Mouse (Mus musculus) forebrain, embryonic 11.5 days (tissue): Measurements from ENCODE around the gene Vezt. TPM values are rescaled to one million over a fixed set of nuclear protein-coding genes. Genes with fewer than 3 reads are reported as not detected.

Source experiments
- ATAC-seq: fragments of 200-750 bp; cut with Nextera tagmentation; replicated peaks from 2 replicates; pipeline ENCODE4 v1.8.0; 2017; ENCODE audit warnings: moderate TSS enrichment; ENCODE audit not compliant: low FRiP score
- DNase-seq: peaks from one replicate; pipeline ENCODE4 v3.0.0-alpha.2; 2017; ENCODE audit warnings: low spot score
- H3K27ac ChIP-seq: fragments of 300-500 bp; sonication (generic); 2 replicates; pipeline ENCODE4 v1.5.1; 2014; ENCODE audit warnings: low read depth, low read length
- H3K27me3 ChIP-seq: fragments of 300-500 bp; sonication (generic); 2 replicates; pipeline ENCODE4 v1.6.1; 2014; ENCODE audit warnings: mild to moderate bottlenecking, low read length, mixed read lengths; ENCODE audit not compliant: control insufficient read depth, insufficient read depth
- H3K36me3 ChIP-seq: fragments of 300-500 bp; sonication (generic); 2 replicates; pipeline ENCODE4 v1.6.1; 2014; ENCODE audit warnings: mild to moderate bottlenecking, low read length, moderate library complexity, mixed read lengths; ENCODE audit not compliant: control insufficient read depth, insufficient read depth
- H3K4me1 ChIP-seq: fragments of 300-500 bp; sonication (generic); replicated peaks from 2 replicates; pipeline ENCODE4 v1.6.1; 2014; ENCODE audit warnings: low read length, mixed read lengths; ENCODE audit not compliant: control insufficient read depth, insufficient read depth
- H3K4me2 ChIP-seq: fragments of 300-500 bp; sonication (generic); 2 replicates; pipeline ENCODE4 v1.6.1; 2014; ENCODE audit warnings: low read depth, mild to moderate bottlenecking, low read length, moderate library complexity, mixed read lengths; ENCODE audit not compliant: severe bottlenecking
- H3K4me3 ChIP-seq: fragments of 300-500 bp; sonication (generic); 2 replicates; pipeline ENCODE4 v1.5.1; 2014; ENCODE audit warnings: low read depth, low read length
- H3K9ac ChIP-seq: fragments of 300-500 bp; sonication (generic); 2 replicates; pipeline ENCODE4 v1.6.1; 2014; ENCODE audit warnings: low read length
- H3K9me3 ChIP-seq: fragments of 300-500 bp; sonication (generic); 2 replicates; pipeline ENCODE4 v1.6.1; 2016; ENCODE audit warnings: low read length, mixed read lengths; ENCODE audit not compliant: control insufficient read depth
- WGBS: fragments of 180-500 bp; shearing (Covaris S2); extraction: QIAGEN DNeasy Blood & Tissue Kit; methylation state at CpG from one replicate; pipeline ENCODE4 v1.1.7; 2014; 5-methylcytosine and 5-hydroxymethylcytosine counted together
- polyA plus RNA-seq: library from polyadenylated mRNA; unstranded; fragments of >200 nt; fragmentation: Nextera tagmentation; extraction: Ambion mirVana; gene quantifications from 2 replicates; pipeline ENCODE4 v1.2.1, GENCODE M21; 2014

The Vezt gene
- polyA plus RNA-seq, 1 experiment from 2014 or later = 46.6 TPM

DNA sequence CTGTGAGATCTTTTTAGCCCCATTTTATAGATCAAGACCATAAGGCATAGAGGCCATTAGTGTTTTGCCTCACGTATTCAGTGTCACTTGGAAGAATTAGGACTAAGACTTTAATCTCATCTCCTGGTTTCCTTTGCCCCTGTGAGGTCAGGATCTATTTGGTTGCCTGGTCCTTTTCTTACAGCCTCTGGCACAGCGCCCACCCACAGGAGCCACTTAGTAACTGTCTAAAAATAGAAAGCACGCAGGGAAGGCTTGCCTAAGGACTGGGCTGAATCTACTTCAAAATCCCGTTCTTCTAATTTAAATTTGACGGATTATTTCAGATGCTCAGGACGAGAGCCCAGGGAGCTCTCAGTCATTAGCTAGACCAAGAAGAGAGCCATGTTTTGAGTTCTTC lies 116.9 kb downstream of the Vezt start:
- Histone ChIP-seq H3K9ac (no peak overlapping the region), H3K9me3 (no peaks in the 10 kb centered on the region), H3K4me3 (no peak overlapping the region), H3K27ac (no peak overlapping the region), H3K36me3 (no peaks in the 10 kb centered on the region), H3K27me3 (no peaks in the 10 kb centered on the region), H3K4me2 (no peak overlapping the region), H3K4me1 (peaks cover 6% of the 10 kb centered on the region; the same call in 1 of the 2 replicates)
- DNase-seq (no peak), ATAC-seq (no peak)
- WGBS = 70% methylated on average over 6 of the region's 6 CpGs

DNA sequence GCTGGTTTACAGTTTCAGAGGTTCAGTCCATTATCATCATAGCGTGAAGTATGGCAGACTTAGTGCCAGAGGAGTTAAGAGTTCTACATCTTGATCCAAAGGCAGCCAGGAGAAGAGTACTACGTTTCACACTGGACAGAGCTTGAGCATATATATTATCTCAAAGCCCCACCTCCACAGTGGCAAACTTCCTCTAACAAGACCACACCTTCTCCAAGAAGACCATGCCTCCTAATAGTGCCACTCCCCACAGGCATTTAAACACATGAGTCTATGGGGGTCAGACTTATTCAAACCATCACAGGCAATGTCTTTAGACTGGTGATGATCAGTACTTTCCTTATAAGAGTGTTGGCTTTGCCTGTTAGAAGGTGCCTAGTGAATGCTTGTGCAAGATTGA lies 117.5 kb downstream of the Vezt start:
- no peak overlapping the region for H3K4me2 ChIP-seq
- WGBS = 84% methylated on average over 2 of the region's 2 CpGs

GRCm38 (mm10) chr10:93916778-93917177 lies 118.8 kb downstream of the Vezt start:
- H3K4me2 ChIP-seq = no peak overlapping the region
- no peaks in the 10 kb centered on the region for H3K27me3 ChIP-seq
- H3K4me1 ChIP-seq = peaks cover 6% of the 10 kb centered on the region; the same call in 1 of the 2 replicates
- H3K36me3 ChIP-seq = no peaks in the 10 kb centered on the region
- no peak overlapping the region for H3K27ac ChIP-seq
- H3K9me3 ChIP-seq = no peaks in the 10 kb centered on the region
- no peak overlapping the region for H3K9ac ChIP-seq
- no peak overlapping the region for H3K4me3 ChIP-seq
- no peak for ATAC-seq
- no peak for DNase-seq
- WGBS = 86% methylated on average over 2 of the region's 2 CpGs

More for the DNA sequence above, 117.5 kb downstream of the Vezt start:
- Histone ChIP-seq H3K27me3 (no peaks in the 10 kb centered on the region), H3K4me3 (no peak overlapping the region), H3K9me3 (no peaks in the 10 kb centered on the region), H3K36me3 (no peaks in the 10 kb centered on the region), H3K9ac (no peak overlapping the region), H3K27ac (no peak overlapping the region), H3K4me1 (peaks cover 6% of the 10 kb centered on the region; the same call in 1 of the 2 replicates)
- no peak for DNase-seq
- ATAC-seq = no peak

DNA sequence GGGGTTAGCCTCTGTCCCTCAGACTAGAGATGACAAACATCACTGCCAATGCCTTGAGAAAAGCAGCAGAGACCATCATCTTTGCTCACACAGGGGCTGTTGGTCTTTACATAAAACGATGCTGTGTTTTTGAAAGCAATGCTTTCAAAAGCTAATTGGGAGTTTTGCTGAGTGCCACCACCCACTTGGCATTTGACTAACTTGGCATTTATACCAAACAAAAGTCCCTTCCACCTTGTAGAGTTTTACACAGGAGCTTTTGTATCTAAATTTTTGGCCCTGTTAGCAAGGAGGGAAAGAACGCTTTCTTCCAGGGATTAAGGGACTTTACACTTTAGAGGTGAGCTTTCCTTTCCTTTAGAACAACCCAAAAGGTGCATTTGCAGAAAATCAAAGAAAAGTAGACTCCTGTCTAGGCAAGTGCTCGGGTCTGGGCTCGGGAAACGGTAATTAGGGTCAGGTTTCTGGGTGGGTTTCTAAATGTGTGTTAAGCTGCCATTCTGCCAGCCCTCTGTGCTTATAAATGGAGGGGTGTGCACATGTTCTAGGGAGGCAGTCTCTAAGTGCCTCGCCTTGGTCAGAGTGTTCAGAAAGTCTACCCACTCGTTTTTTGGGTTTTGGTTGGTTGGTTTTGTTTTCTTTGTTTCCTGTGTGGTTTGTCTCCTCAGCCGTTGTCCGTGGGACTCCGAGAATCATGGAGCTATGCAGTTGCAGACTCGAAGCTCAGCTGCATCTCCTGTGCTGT lies 119.9 kb downstream of the Vezt start:
- DNase-seq (no peak), ATAC-seq (no peak; the same call in 1 of the 2 replicates)
- Histone ChIP-seq H3K4me3 (no peak overlapping the region), H3K4me1 (peaks cover 6% of the 10 kb centered on the region; the same call in 1 of the 2 replicates), H3K9me3 (no peaks in the 10 kb centered on the region), H3K27ac (no peak overlapping the region), H3K36me3 (no peaks in the 10 kb centered on the region), H3K4me2 (peak overlapping the region; percentile 29), H3K27me3 (no peaks in the 10 kb centered on the region), H3K9ac (no peak overlapping the region)
- WGBS = 22% methylated on average over 11 of the region's 11 CpGs

GRCm38 (mm10) chr10:93913525-93913924 lies 122.1 kb downstream of the Vezt start:
- H3K27me3 ChIP-seq = no peaks in the 10 kb centered on the region
- DNase-seq (no peak), ATAC-seq (no peak)
- WGBS = 79% methylated on average over 5 of the region's 5 CpGs
- H3K27ac ChIP-seq = no peak overlapping the region
- H3K4me2 ChIP-seq = no peak overlapping the region
- no peaks in the 10 kb centered on the region for H3K9me3 ChIP-seq
- no peak overlapping the region for H3K4me3 ChIP-seq
- no peaks in the 10 kb centered on the region for H3K36me3 ChIP-seq
- H3K4me1 ChIP-seq = peaks cover 6% of the 10 kb centered on the region; the same call in 1 of the 2 replicates
- H3K9ac ChIP-seq = no peak overlapping the region

- Histone ChIP-seq H3K27ac (no peak overlapping the region), H3K9ac (no peak overlapping the region), H3K4me3 (no peak overlapping the region), H3K9me3 (no peaks in the 10 kb centered on the region), H3K27me3 (no peaks in the 10 kb centered on the region), H3K36me3 (no peaks in the 10 kb centered on the region), H3K4me1 (peaks cover 6% of the 10 kb centered on the region; the same call in 1 of the 2 replicates), H3K4me2 (no peak overlapping the region)
- ATAC-seq = no peak
- 85% methylated on average over 1 of the region's 1 CpGs for WGBS
- DNase-seq = no peak
Observed at GRCm38 (mm10) chr10:93912917-93913316, 122.7 kb downstream of the Vezt start.

GRCm38 (mm10) chr10:93912136-93912855 lies 123.3 kb downstream of the Vezt start:
- Histone ChIP-seq H3K27me3 (no peaks in the 10 kb centered on the region), H3K27ac (no peak overlapping the region), H3K4me1 (peaks cover 6% of the 10 kb centered on the region; the same call in 1 of the 2 replicates), H3K4me2 (no peak overlapping the region), H3K36me3 (no peaks in the 10 kb centered on the region), H3K9me3 (no peaks in the 10 kb centered on the region), H3K4me3 (no peak overlapping the region), H3K9ac (no peak overlapping the region)
- 86% methylated on average over 5 of the region's 5 CpGs for WGBS
- ATAC-seq (no peak), DNase-seq (no peak)

DNA sequence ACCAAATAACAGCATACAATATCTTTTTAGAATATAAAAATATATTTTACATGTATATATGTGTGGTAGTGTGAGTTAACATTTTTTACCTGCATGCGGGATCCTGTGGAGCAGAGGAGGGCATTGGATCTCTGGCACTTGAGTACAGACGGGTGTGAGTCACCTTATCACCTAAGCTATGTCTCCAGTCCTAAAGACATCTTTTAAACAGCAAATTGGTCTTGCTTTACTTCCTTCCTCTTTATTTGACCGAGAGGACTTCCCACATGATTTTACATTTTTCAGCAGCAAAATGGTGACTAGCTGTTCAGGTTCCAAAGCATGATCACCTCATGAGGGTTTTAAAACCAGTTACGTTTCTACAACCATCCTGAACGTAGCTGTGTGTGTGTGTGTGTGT lies 124.3 kb downstream of the Vezt start:
- no peak overlapping the region for H3K9ac ChIP-seq
- no peak for DNase-seq
- H3K27ac ChIP-seq = no peak overlapping the region
- 83% methylated on average over 5 of the region's 5 CpGs for WGBS
- peaks cover 6% of the 10 kb centered on the region; the same call in 1 of the 2 replicates for H3K4me1 ChIP-seq
- no peak overlapping the region for H3K4me3 ChIP-seq
- no peaks in the 10 kb centered on the region for H3K9me3 ChIP-seq
- H3K36me3 ChIP-seq = no peaks in the 10 kb centered on the region
- no peak overlapping the region for H3K4me2 ChIP-seq
- no peaks in the 10 kb centered on the region for H3K27me3 ChIP-seq
- no peak for ATAC-seq
